Mouse (Mus musculus): ENCODE results near the gene Akap3. TPM values are rescaled to one million over a fixed set of nuclear protein-coding genes. Genes with fewer than 3 reads are reported as not detected.

Akap3 gene
- total RNA-seq (2021) = not detected
- long read RNA-seq, experiment 1 = 0 reads
- long read RNA-seq, experiment 2 = 0 reads

DNA sequence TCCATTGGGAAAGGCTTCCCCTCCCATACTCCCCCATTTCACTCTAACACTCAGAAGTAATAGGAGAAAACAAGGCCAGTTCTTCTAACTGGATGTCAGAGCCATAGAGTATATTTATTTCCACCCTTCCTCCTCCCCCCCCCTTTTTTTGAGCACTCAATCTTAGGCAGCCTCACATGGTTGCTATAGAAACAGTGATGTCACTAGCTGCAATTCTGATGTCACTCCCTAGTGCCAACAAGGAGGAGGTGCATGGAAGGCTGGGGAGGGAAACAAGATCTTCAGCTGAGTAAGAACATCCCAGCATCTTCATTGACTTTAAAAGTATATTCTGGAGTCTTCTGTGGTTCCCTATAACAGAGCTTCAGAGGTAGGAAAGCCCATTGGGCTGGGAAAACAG, at the start of gene Akap3:
Gene Akap3, plus strand, starts transcription at position 218 of the 400 bp plus-strand sequence.
- DNase-seq = no peak

DNA sequence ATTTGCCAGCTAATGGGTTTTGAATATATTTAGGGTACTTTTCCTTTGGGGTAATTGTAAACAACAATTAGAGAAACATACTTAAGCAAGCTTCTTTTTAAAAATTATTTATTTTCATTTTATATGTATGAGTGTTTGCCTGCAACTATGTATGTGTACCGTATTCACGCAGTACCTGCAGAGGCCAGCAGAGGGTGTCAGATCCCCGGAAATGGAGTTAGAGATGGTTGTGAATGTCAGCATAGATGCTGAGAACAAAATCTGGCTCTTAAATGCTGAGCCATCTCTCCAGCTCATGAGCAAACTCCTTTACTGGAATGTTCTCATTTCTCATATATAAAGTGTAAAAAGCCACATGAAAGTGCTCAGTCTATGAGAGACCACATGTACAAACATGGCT, 46.1 kb upstream of the Akap3 start:
- DNase-seq = no peak

DNA sequence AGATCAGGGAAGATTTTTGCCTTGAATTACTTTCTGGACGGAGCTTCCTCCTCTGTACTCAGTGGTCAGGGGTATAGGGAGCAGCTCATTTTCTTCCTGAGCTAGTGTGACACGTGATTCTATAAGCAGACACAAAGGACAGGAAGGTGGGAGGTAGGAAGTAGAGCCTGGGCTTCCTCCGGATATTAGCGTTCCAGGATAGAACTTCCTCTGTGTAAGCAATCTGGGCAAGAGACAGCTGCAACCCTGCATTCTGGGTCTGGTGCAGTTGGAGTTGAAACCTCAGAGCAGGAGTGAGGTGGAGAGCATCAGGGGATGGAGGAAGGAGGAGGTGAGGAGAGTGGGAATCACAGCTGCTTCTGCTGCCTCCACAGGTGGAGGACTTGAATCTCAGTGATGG, 44.8 kb upstream of the Akap3 start:
- DNase-seq = no peak

DNA sequence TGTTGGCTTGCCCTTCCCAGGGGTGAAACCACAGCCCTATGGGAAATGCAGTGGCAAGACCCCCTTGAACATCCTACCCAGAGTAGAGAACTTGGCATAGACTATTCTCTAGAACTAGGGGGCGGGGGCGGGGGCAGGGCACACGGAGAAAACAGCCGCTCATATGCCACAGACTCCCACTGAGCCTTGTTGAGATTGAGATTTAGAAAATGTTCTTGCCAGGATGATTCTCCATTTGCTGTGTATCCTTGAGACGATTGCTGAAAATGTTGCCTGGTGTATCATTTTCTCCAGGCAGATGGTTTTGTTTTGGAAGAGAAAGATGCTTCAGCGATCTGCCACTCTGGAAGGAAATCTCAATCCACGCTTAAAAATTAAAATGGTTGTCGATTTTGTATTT, 44.3 kb upstream of the Akap3 start:
- DNase-seq = no peak

DNA sequence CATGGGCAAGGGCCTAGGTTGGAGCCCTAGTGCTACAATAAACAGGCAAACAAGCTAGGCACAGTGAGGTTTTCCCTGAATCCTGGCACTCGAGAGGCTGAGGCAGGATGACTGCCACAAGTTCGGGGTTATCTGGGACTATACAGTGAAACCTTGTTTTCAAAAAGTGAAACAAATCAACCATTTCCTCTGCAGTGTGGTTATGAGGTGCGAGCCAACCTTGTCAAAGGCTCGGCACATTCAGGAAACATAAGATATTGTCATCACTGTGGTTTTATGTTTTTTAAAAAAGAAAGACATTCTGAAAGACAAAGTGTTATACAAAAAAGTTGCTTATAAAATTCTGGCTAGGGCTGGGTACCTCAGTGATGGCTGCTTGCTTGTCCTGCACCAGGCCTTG, 41.4 kb upstream of the Akap3 start:
- DNase-seq = no peak

DNA sequence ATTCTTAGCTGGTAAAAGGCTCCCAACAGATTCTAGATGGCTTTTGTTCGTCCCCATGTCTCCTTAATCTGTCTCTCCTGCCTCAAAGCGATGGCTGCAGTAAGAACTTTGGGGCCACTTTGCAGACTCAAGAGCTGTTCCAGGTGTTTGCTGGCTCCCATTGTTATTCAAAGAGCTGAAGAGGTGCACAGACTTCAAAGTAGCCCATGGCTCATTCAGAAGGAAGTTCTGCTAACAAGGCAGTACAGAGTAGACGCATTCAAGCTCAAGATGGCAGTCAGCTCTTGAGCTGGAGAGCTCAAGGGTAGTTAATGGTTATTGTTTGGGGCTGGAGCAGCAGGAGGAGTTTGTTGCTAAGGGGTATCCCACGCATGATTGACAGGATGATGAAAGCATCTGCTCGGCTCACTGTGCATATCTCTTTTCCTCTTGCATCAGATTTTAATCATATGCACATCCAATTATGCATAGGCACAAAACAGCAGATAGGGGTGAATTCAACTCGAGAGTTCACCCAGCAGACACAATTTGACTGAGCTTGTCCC, 37.6 kb upstream of the Akap3 start:
- DNase-seq = no peak

DNA sequence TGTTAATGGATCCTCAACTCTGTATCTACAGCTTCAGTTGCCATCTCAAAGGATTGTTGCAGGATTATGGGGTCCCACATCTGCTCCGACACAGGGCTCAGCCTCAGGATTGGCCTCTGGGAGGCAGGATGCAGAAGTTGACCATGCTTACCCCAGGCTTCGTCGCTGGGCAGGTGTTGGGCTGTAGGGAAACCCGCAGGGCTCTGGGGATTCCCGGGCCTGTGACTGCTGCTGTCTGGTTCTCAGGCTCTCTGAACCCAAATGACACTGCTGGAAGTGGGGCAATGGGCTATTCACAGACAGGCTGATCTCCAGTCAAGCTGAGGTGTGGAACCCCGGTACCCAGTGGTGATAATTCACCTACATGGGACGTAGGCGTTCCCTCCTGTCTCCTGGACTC, 36.6 kb upstream of the Akap3 start:
- DNase-seq = no peak

DNA sequence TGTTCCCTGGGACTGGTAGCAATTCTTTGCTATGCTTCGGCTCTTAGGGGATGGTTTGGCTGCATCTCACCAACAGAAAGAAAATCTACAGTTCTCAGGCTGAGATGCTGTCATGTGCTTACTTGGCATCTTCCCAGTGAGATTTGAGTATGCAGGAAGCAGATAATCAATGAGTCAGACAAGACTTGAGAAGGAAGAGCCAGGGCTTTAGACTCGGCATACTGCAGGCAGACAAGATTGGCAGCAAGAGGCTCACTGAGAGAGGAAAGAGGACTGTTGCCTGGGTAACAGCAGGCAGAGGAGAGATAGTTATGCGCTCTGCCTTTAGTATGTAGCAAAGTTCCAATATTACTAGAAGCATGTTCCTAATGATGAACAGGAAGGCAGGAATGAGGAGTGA, 29.8 kb upstream of the Akap3 start:
- no peak for DNase-seq

DNA sequence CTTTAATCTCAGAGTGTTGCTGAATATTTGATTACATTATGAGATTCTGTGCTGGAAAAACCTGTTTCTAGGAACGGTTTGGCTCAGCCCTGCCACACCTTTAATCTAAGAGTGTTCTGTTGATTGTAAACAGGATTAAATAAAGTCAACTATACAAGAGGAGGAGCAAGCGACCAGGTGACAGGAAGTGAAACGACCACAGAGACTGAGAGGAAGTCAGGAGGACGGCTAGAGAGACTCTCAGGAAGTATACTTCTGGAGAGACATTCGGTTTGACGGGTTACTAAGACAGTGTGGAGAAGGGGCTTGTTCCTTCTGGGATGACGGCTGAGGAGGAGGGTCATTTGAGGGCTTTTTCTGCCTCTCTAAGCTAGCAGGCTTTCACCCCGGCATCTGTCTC, 16.3 kb upstream of the Akap3 start:
- DNase-seq = no peak

DNA sequence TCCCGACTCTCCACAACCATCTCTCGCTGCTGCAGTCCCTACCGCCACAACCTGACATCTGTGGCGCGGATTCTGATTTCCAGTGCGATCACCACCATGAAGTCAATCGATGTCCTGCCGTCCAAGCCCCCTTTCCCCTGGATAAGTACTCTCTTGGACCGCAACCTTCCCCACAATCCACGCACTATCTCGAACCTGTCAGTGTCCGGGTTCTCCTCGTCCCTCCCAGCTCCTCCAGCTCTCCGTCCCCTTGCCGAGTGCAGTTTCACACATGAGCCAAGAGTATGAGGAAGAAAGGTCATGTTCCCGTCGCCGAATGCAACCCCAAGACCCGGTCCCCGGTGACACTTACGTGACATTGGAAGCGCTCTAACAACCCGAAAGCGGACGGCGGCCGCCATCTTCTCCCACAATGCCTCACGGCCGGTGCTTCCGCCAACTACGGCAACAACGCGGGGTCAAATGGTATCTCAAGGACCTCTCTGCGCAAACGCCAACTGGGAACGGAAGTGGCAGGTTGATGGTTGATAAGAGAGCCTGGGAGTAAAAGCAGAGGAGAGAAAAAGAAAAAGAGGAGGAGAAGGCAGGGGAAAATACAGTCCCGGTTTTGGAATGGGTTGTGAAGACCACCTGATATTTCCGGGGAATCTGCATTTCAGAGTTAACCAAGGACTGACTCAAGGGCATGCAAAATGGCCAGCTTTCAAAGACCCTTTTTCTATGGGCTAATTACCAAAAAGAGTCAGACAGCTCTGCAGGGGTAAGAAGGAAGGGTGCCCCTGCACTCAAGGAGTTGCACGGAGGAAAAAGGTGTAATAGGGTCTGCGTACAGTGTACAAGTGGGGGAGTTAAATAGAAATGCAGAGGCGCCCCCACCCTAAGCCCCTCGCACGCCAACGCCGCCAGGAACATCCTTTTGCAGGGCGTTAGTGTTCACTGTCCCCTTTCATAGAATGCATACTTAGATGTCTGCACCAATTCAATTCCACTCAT, 3.9 kb upstream of the Akap3 start, which contains the start of gene Ndufa9:
Gene Ndufa9, minus strand, starts transcription at position 425 of the 993 bp plus-strand sequence.
- peak; percentile 96 for DNase-seq

DNA sequence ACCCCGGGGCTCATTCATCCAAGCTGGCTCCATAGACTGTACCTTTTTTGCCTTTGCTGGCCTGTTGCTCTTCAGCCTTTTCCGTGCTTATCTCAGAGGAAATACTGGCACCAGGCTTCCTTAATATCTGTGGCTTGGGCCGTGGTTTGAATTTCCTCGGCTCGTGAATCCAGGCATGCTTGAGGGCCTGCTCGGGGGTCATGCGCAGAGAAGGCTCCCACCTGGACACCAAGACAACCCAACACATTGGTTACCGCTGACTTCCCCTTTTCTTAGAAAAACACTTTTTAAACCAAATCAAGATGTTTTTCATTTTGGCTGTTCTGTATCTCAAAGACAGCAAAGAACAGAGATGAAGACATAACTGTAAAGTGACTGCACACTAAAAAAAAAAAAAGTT, 24.2 kb downstream of the Akap3 start:
- no peak for DNase-seq

DNA sequence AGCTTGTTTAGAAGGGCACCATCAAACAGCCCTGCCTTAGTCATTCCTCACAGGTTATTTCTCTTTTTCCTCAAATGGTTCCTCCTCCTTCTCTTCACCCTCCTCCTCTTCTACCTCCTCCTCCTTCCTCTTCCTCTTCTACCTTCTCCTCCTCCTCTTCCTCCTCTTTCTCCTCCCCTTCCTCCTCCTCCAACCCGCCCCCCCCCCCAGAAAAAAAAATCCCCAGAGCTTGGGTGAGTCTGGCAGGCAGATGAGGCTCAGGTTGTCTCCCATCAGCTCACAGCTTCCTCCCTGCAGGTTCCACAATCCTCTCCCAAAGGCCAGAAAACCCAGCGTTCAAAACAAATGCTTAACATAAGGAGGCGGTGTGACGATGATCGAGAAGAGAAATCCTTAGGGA, 54.5 kb downstream of the Akap3 start:
- DNase-seq = no peak

DNA sequence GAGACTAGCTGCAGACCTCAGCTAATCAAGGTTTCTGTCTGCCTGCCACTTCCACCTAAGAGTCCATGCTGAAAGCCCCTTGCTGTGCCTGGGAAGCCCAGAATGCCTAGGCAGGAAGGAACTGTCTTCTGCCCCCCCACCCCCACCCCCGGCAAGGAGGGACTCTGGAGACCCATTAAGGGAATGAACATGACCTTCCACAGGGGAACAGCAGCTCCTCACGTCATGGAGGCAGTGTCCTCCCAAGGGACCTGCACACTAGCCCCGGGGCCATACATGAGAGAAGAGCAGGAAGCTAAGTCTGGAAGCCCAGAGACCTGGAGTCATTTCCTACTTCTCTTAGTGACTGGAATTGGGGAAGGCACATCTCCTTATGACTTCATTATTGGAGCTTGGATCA, 55.0 kb downstream of the Akap3 start:
- no peak for DNase-seq

DNA sequence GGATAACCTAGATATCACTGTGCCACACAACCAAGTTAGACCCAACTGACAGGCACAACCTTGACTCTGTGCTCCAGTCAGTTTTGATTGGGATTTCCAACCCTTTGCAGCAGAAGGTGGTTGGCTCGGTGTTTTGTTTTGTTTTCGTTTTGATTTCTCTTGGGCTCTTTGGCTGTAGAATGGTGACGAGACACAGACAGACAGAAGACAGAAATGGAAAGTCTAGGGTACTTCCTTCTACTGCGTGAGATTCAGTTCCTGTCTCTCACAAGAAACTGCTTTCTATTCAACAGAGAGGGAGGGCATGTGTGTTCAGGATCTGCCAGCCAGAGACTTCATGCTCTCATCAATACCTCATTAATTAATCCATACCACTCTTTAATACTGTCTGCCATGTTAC, 57.8 kb downstream of the Akap3 start:
- no peak for DNase-seq

DNA sequence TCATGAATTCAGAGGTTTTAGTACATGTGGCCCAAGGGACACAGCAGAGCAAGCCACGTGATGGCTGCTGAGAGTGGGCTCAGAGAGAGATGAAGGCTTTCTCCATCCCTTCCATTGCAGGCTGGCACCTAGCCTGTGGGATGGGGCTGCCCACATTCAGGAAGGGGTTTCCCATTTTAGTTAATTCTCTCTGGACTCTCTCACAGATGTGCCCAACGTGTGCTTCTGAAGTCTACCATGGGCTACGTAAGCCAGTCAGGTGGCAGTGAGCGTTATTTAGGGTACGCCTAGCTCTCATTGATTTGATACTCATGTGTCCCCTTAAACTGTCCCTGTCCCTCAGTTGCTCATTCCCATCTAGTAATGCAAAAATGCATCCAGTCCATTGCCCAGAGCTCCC, 62.0 kb downstream of the Akap3 start:
- no peak for DNase-seq

DNA sequence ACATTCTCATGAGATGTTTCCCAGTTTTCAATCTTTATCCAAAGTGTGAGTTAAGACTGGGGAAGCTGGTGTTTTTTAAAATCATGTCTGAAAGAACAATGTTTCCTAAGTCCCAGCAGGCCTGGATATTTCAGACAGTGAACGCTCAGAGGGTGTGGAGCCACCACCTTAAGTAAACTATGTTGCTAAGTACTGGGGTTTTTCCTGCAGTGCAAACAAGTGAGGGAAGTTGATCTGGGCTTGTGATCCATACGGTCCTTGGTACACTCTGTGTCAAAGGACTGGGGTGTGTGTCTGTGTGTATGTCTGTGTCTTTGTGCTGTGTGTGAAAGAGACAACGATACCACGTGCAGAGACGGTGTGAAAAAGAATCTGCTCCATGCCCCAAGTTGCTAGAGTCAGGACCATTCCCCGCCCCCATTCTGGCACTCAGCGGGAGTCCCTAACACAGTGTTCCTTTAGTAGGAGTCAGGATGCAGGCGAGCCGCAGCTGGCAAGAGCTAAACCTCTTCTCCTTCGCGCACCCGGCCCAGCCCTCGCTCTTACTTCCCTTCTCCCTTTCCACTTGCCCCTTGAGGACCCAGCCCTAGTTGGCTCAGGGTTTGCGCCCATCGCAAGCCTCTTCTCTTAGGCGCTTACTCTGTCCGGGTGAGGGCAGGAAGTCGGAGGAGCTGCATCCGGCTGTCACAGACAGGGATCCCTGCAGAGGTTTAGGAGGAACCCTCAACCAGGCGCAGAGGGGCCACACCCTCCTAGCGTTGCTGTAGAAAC, 68.4 kb downstream of the Akap3 start, which contains the start of gene Dyrk4:
Gene Dyrk4, minus strand, starts transcription at position 729 of the 771 bp plus-strand sequence.
- DNase-seq = peak; percentile 20

Other genes starting within 250 kb of the Akap3 start
- gene Kcna1, start 206.7 kb upstream of the Akap3 start, total RNA-seq (2021) = 1 to 10 TPM; 6.3 to 7.9 TPM
- gene Kcna6, start 112.4 kb upstream of the Akap3 start, total RNA-seq (2021) = 1 to 10 TPM; 3.9 to 4.0 TPM
- 100 to 1,000 TPM; 241 to 292 TPM for gene Ndufa9, start 4.0 kb upstream of the Akap3 start, total RNA-seq (2021)
- not detected for gene Dyrk4, start 68.7 kb downstream of the Akap3 start, total RNA-seq (2021)
- gene Rad51ap1, start 86.5 kb downstream of the Akap3 start, total RNA-seq (2021) = 10 to 100 TPM in 1 of 2 experiments, 1 to 10 TPM in 1; 7.0 to 10.1 TPM
- 10 to 100 TPM in 1 of 2 experiments, 1 to 10 TPM in 1; 8.7 to 10.3 TPM for gene D6Wsu163e, start 86.9 kb downstream of the Akap3 start, total RNA-seq (2021)
- gene Fgf6, start 162.5 kb downstream of the Akap3 start, total RNA-seq (2021) = 1 to 10 TPM; 5.2 to 9.8 TPM
- gene Fgf23, start 219.8 kb downstream of the Akap3 start, total RNA-seq (2021) = under 1 TPM in 1 of 2 experiments, not detected in 1; 0.14 TPM